Mouse (Mus musculus) C2C12 (cell line): ENCODE results near the gene Degs1.

Source experiments
- CTCF ChIP-seq: IDR thresholded peaks from one replicate; pipeline ENCODE4 v1.5.1; 2011; ENCODE audit not compliant: control insufficient read depth, insufficient read depth, insufficient read length
- MYOD1 ChIP-seq: IDR thresholded peaks from one replicate; pipeline ENCODE4 v1.6.1; 2011; ENCODE audit warnings: low read depth; ENCODE audit not compliant: control insufficient read depth, insufficient read length
- MYOG ChIP-seq: IDR thresholded peaks from one replicate; pipeline ENCODE4 v1.6.1; 2011; ENCODE audit not compliant: control insufficient read depth, insufficient read length; ENCODE audit errors: extremely low read depth
- USF1 ChIP-seq: IDR thresholded peaks from one replicate; pipeline ENCODE4 v1.6.1; 2011; ENCODE audit warnings: low read depth, mild to moderate bottlenecking, control low read depth, moderate library complexity

DNA sequence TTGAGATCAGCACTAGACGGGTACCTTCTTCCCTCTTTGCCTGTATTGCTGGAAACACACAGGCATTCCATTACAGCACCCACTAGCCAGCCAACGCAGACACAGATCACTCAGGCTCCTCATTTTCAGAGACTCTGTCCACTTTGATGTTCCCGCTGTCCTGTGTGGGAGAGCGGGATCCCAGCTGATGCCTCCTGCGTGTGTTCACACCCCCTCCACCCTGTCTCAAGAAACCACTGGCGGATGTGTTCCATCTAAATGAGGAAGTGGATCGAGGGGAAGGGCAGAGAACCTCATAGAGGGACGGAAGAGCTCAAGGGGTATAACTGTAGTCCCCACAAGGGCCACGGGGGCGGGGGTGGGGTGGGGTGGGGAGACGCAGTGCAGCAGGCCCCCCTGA lies 27.6 kb downstream of the Degs1 start:
- TF ChIP-seq CTCF (no peak), MYOD1 (no peak), MYOG (no peak), USF1 (no peak)
